Mouse (Mus musculus) cerebellum, adult 2 months (tissue): ENCODE results near the gene Cnrip1.

ENCODE experiments used
- CTCF ChIP-seq: fragments of 200-500 bp; IDR thresholded peaks from 2 replicates; pipeline ENCODE4 v1.5.1; 2011; ENCODE audit warnings: low read depth, mild to moderate bottlenecking, control low read depth, low read length, moderate library complexity, borderline replicate concordance; ENCODE audit not compliant: insufficient read depth
- POLR2A ChIP-seq: fragments of 200-500 bp; IDR thresholded peaks from 2 replicates; pipeline ENCODE4 v1.6.1; 2011; ENCODE audit warnings: low read length, control low read depth, borderline replicate concordance; ENCODE audit not compliant: insufficient read depth

DNA sequence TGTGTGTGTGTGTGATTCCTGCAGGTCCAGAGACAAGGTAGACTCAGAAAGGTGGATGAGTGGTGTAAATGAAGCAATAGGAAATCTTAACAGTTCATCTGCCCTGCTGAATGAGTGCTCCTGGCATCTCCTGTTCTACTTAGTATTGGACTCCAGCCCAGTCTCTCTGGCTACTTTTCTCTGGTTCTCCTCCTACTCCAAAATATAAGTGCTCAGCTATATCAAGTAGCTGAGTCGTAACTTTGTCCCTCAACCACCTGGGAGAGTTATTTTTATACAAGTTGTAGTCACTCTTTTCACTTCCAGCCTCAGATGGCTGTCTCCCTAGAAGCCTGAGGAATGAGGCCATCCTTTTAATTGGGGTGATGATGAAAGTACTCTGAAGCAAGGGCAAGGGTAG lies 32.5 kb downstream of the Cnrip1 start:
- TF ChIP-seq CTCF (no peak), POLR2A (no peak)
